Mouse (Mus musculus) cerebellum, adult (tissue): Measurements from ENCODE around the gene Serpind1.

Experiments used
- ATAC-seq: cut with Nextera tagmentation; 2 replicates; pipeline ENCODE4 v1.9.2; 2017; ENCODE audit warnings: mild to moderate bottlenecking, moderate library complexity, mixed read lengths; ENCODE audit not compliant: insufficient number of reproducible peaks, low FRiP score, low TSS enrichment

Gene Serpind1

DNA sequence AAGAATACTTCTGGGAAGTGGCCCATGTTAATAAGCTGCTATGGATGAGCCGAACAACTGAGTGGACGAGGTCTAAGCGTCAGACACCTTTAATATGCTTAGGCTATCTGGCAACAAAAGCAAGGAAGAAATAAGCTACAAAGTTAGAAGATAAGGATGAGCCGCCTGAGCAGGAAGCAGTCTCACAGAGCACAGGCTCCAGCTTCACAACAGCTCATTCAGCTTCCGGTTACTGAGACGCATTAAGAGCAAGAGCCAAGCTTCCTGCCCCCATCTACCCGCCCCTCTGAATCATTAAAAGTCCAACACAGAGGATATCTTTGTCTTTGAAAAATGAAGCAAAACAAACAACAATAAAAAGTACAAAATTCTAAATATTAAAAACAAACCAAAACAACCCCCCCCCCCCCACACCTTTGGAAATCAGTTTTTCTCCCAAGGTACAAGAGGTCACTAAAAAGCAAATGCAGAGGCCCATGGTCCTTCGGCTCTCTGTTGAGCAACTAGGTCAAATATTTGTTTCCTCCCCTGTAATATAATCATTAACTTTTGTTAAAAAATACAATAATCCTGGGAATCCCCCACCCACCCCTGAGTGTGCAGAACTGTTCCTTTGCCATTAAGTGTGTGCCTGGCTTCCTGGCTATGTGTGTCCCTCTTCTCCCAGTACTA is 14.1 kb downstream of the Serpind1 start:
- no peak for ATAC-seq

DNA sequence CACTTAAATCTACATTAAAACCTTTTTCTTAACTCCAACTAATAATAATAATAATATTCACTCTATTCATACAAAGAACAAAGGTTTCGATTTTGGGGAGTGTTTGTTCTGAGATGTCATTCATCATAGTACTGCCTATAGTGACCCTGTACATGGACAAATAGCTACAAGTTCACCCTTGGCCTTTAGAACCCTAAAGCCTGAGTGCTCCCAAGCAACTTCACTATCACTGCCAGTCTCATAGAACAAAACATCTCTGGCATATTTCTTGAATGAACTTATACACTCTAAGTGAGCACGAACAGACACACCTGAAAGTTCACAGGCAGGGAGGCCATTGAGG is 14.6 kb downstream of the Serpind1 start:
- no peak for ATAC-seq

DNA sequence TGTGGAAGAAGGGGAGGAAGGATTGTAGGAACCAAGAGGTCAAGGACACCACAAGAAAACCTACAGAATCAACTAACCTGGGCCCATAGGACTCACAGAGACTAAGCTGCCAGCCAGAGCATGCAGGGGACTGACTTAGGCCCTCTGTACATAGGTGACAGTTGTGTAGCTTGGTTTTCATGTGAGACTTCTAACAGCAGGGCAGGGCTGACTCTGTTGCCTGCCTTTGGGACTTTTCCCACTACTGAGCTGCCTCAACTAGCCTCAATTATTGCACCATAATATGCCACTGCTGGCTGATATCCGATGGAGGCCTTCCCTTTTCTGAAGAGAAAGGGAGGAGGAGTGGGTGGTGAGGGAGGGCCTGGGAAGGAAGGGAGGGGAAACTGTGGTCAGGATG is 15.6 kb downstream of the Serpind1 start:
- ATAC-seq, result no peak

DNA sequence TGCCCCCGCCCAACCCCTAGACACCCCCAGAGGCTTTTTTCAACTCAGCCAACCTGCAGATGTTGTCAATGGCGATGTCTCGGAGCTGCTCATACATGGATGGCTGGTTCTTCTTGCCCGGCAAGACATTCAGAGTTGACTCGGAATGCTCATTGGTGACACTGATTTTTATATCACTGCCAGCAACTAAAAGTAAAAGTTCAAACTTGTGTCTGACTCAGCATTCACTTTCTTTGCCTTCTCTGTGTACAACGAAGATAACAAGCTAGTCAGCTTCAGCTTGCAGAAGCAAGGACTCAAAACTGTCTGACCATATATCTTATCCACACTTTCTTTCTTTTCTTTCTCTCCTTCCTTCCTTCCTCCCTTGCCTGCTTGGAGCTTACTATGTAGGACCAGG is 24.9 kb downstream of the Serpind1 start:
- no peak for ATAC-seq

DNA sequence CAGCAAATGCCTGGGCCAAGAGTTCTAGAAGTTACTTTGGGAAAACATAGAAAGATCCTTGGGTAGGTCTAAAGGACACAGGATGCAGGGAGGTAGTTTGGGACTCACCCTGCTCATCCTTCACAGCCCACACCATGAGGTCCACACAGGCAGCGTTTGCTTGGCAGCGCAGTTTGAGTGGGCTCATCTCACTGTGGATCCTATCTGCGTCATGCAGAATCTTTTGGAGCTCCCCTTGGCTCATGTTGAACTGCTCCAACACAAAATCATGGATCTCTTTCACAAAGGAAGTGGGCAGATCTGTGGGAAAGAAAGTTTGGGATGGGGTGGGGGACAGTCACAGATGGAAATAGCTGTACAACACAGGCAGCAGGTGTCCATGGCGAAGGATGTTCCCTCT is 27.6 kb downstream of the Serpind1 start:
- no peak for ATAC-seq

DNA sequence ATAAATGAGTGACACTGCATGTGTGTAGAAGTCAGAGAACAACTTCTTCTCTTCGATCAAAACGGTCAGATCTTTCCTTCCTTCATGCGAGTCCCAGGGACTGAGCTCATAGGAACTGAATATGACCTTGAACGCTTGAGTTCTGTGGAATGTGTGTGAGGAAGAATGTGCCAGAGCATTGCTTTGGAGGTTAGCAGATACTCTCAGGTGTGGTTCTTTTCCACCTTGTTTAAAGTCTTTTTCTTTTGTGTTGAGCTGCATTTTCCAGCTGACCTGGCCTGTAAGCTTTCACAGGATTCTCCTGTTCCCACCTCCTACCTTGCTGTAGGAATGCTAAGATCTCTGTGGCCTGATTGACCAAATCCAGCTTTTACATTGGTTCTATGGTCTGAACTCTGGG is 51.1 kb downstream of the Serpind1 start:
- ATAC-seq, result no peak

DNA sequence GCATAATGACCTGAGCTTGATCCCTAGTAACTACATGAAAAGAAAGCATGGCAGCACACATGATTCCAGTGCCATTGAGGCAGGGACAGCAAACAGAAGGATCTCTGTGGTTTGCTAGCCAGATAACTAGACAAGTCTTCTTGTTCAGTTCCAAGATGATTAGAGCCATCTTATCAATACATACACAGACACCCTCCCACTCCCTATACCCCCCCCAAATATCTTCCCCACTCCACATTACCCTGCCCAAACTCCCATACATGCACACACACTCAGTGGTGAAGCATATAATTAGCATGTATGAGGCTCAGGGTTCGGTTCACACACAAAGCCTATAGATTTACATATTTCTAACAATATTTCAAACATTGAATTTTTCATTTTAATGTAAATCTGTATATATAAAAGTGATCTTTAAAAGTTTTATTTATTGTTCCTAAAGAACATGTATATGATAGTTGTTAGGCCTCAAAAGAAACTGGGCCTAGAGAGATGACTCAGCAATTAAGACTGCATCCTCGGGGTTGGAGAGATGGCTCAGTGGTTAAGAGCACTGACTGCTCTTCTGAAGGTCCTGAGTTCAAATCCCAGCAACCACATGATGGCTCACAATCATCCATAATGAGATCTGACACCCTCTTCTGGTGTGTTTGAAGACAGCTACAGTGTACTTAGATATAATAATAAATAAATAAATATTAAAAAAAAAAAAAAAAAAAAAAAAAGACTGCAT is 52.6 kb downstream of the Serpind1 start:
- no peak for ATAC-seq

DNA sequence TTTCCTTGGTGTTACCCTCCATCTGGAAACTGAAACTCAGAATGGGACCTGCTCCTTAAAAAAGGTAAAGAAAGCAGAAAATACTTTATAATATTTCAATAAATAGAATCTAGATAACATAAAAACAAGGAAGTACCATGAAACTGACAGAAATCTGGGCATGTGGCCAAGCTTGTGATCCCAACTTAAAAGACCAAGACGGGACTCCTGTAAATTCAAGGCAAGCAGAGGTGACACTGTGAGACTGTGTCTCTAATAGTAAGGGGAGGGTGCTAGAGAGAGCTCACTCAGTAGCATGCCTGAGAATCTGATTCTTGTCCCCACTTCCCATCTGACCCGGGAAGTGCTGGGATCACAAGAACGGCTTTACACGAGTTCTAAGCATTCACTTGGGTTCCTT is 61.6 kb downstream of the Serpind1 start:
- ATAC-seq, result no peak
